11 mouse cellular contexts compared by ENCODE assay signal in genomic region chr3:23937299-23937698, GRCm38 (mm10).
A peak's percentile ranks its signal among the peaks of the same experiment; 100 is the strongest.
DNase-seq lines count a peak whose midpoint lies in the region; ATAC-seq and TF ChIP-seq lines count a peak whose summit lies in the region.
"Had no signal": no experiment of that assay in that cellular context is flagged by ENCODE, and none has a peak within 500 bp of the region (broad histone marks: within the 10 kb centered on the region; RNA-seq: fewer than 3 reads in every experiment).

No protein-coding gene starts in this region.

- H3K27ac ChIP-seq in hindbrain, embryonic 11.5 days (ENCODE audit: low read depth, low read length) = no peak overlapping the region
- H3K27ac ChIP-seq in hindbrain, embryonic 13.5 days = no peak overlapping the region
- no peak overlapping the region for H3K27ac ChIP-seq in forebrain, postnatal 0 days (ENCODE audit: low read depth, low read length)

- no peaks in the 10 kb centered on the region for H3K4me1 ChIP-seq in hindbrain, embryonic 11.5 days (replicated peaks; ENCODE audit: control insufficient read depth, insufficient read depth, low read length)
- 0 out of 2 replicates have a peak, but pooled peaks cover 4% of the 10 kb centered on the region for H3K4me1 ChIP-seq in hindbrain, embryonic 13.5 days (replicated peaks)
- H3K4me1 ChIP-seq in forebrain, postnatal 0 days (ENCODE audit: insufficient read depth) = no peaks in the 10 kb centered on the region

- H3K9ac ChIP-seq in hindbrain, embryonic 11.5 days (ENCODE audit: low read depth, low read length) = no peak overlapping the region
- no peak overlapping the region for H3K9ac ChIP-seq in hindbrain, embryonic 13.5 days
- H3K9ac ChIP-seq in forebrain, postnatal 0 days = no peak overlapping the region

- TF ChIP-seq CTCF in forebrain, postnatal 0 days (IDR thresholded peaks at IDR 0.05; ENCODE audit: low read depth) = no peak

- 56% methylated on average over 5 of the region's 5 CpGs for WGBS in hindbrain, embryonic 11.5 days
- WGBS in hindbrain, embryonic 13.5 days = 41% methylated on average over 5 of the region's 5 CpGs
- 23% methylated on average over 5 of the region's 5 CpGs for WGBS in forebrain, postnatal 0 days

- no peaks in the 10 kb centered on the region for H3K9me3 ChIP-seq in hindbrain, embryonic 11.5 days (ENCODE audit: control insufficient read depth, low read length)
- H3K9me3 ChIP-seq in hindbrain, embryonic 13.5 days = no peaks in the 10 kb centered on the region
- no peaks in the 10 kb centered on the region for H3K9me3 ChIP-seq in forebrain, postnatal 0 days (ENCODE audit: low read length)
- H3K9me3 ChIP-seq: G1E had no signal

- H3K27me3 ChIP-seq in hindbrain, embryonic 11.5 days (ENCODE audit: control insufficient read depth, insufficient read depth, low read length) = no peaks in the 10 kb centered on the region
- H3K27me3 ChIP-seq in hindbrain, embryonic 13.5 days = no peaks in the 10 kb centered on the region
- no peaks in the 10 kb centered on the region for H3K27me3 ChIP-seq in forebrain, postnatal 0 days (ENCODE audit: insufficient read depth, low read length)

- H3K36me3 ChIP-seq in hindbrain, embryonic 11.5 days (ENCODE audit: control insufficient read depth, insufficient read depth, low read length) = no peaks in the 10 kb centered on the region
- H3K36me3 ChIP-seq in hindbrain, embryonic 13.5 days = no peaks in the 10 kb centered on the region
- H3K36me3 ChIP-seq in forebrain, postnatal 0 days (ENCODE audit: insufficient read depth) = no peaks in the 10 kb centered on the region
- H3K36me3 ChIP-seq: G1E had no signal

- no peak for ATAC-seq in hindbrain, embryonic 11.5 days (ENCODE audit: low FRiP score)
- no peak for ATAC-seq in hindbrain, embryonic 13.5 days (ENCODE audit: low FRiP score)
- no peak for ATAC-seq in forebrain, postnatal 0 days

- intact Hi-C loops in left cerebral cortex, postnatal 10 days (cut with DNase I) = no loop called here

- no peak overlapping the region for H3K4me3 ChIP-seq in hindbrain, embryonic 11.5 days (ENCODE audit: low read depth, low read length)
- no peak overlapping the region for H3K4me3 ChIP-seq in hindbrain, embryonic 13.5 days
- H3K4me3 ChIP-seq in forebrain, postnatal 0 days (ENCODE audit: low read depth, low read length) = no peak overlapping the region

- DNase-seq in hindbrain, embryonic 11.5 days (ENCODE audit: low spot score) = peak; percentile 5
- peak; percentile 16 for DNase-seq in embryo, embryonic 10 days (ENCODE audit: low spot score)
- DNase-seq in forebrain, postnatal 0 days = peak; percentile 3
- peak; percentile 23 to 48 for DNase-seq in kidney, postnatal 25 days
- no peak for DNase-seq in testis, postnatal 14 days (ENCODE audit: low spot score)
- DNase-seq in frontal cortex, postnatal 14 days (ENCODE audit: low spot score in 2 of 2) = no peak
- no peak for DNase-seq in left cerebral cortex, postnatal 10 days (ENCODE audit: extremely low spot score in 1 of 2, low spot score in 2 of 2)
- DNase-seq: adrenal gland, postnatal 36 days had no signal

- no peak overlapping the region for H3K4me2 ChIP-seq in hindbrain, embryonic 11.5 days (replicated peaks; ENCODE audit: low read depth, low read length)
- H3K4me2 ChIP-seq in hindbrain, embryonic 13.5 days = no peak overlapping the region
- H3K4me2 ChIP-seq in forebrain, postnatal 0 days (ENCODE audit: low read depth) = no peak overlapping the region
- H3K4me2 ChIP-seq: liver, embryonic 11.5 days had no signal

Comparison
In these comparisons a context has a peak if more than half of its experiments do, and no peak if none do; other contexts are left out.
1. DNase-seq: peak in hindbrain, embryonic 11.5 days (single experiment), embryo, embryonic 10 days (single experiment), forebrain, postnatal 0 days (single experiment) and kidney, postnatal 25 days (2 of 2); none in testis, postnatal 14 days (single experiment), frontal cortex, postnatal 14 days (0 of 2) and left cerebral cortex, postnatal 10 days (0 of 2).